Mouse (Mus musculus): Measurements from ENCODE around the gene Nlrc5. TPM values are rescaled to one million over a fixed set of nuclear protein-coding genes. Genes with fewer than 3 reads are reported as not detected.
"Not testable (repeated sequence)": the region's sequence is repeated elsewhere in the genome, so short reads cannot be mapped to it uniquely, and the experiment has no call there.

Nlrc5 gene
- polyA plus RNA-seq, 1 experiment from 2014 or later = 0.28 TPM

- H3K4me3 ChIP-seq (replicated peaks; ENCODE audit: low read length) = no peak overlapping the region
- H3K9ac ChIP-seq (replicated peaks; ENCODE audit: low read depth, low read length) = no peak overlapping the region
- no peak for ATAC-seq
- 90% methylated on average over 6 of the region's 6 CpGs for WGBS
- H3K9me3 ChIP-seq (ENCODE audit: control insufficient read depth, low read length) = no peaks in the 10 kb centered on the region
- H3K4me2 ChIP-seq (ENCODE audit: low read length) = no peak overlapping the region
- no peaks in the 10 kb centered on the region for H3K27me3 ChIP-seq (replicated peaks; ENCODE audit: control insufficient read depth, insufficient read depth, low read length)
- H3K27ac ChIP-seq (ENCODE audit: low read length) = no peak overlapping the region
- peaks cover 10% of the 10 kb centered on the region for H3K4me1 ChIP-seq (replicated peaks; ENCODE audit: control insufficient read depth, insufficient read depth, low read length)
- peaks cover 51% of the 10 kb centered on the region for H3K36me3 ChIP-seq (ENCODE audit: control insufficient read depth, insufficient read depth)
Measured at GRCm38 (mm10) chr8:94392648-94393047, 41.5 kb upstream of the Nlrc5 start.

DNA sequence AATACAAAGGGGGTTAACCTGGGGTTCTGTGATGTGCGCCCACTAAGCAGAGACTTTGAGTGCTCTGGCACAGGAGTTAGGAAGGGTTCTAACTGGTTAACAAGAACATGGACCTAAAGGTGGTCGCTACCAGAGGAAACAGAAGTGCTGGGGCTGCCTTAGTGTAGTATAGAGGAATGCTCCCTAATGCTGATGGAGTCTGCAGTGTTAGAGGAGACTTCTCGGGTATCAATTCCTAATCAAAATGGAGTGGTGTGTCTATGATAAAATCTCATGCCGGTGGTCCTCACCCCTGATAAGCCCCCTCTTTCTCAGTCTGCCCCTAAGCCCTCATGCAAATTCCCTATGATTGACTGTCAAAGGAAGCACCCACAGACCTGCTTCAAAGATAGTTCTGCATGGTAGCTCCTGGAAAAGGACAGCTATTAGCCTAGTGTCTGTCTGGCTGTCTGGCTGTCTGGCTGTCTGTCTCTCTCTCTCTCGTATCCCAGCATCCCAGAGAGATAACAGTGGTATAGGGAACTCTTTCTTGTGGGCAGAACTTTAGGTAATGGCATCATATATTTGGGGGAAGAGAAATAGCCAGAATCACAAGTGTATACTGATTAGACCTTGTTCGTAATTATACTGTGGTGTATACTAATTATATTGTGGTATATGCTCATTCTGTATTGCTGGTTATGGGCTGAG, 38.2 kb upstream of the Nlrc5 start:
- H3K4me2 ChIP-seq (ENCODE audit: low read length) = no peak overlapping the region
- no peaks in the 10 kb centered on the region for H3K4me1 ChIP-seq (replicated peaks; ENCODE audit: control insufficient read depth, insufficient read depth, low read length)
- H3K4me3 ChIP-seq (replicated peaks; ENCODE audit: low read length) = no peak overlapping the region
- no peaks in the 10 kb centered on the region for H3K9me3 ChIP-seq (ENCODE audit: control insufficient read depth, low read length)
- 92% methylated on average over 6 of the region's 6 CpGs for WGBS
- no peaks in the 10 kb centered on the region for H3K27me3 ChIP-seq (replicated peaks; ENCODE audit: control insufficient read depth, insufficient read depth, low read length)
- ATAC-seq = no peak
- no peak overlapping the region for H3K27ac ChIP-seq (ENCODE audit: low read length)
- H3K9ac ChIP-seq (replicated peaks; ENCODE audit: low read depth, low read length) = no peak overlapping the region
- H3K36me3 ChIP-seq (ENCODE audit: control insufficient read depth, insufficient read depth) = peaks cover 36% of the 10 kb centered on the region

GRCm38 (mm10) chr8:94396964-94397657, 37.0 kb upstream of the Nlrc5 start:
- WGBS = 70% methylated on average over 11 of the region's 11 CpGs
- Histone ChIP-seq H3K9me3 (ENCODE audit: control insufficient read depth, low read length) (no peaks in the 10 kb centered on the region), H3K4me2 (ENCODE audit: low read length) (no peak overlapping the region), H3K9ac (replicated peaks; ENCODE audit: low read depth, low read length) (no peak overlapping the region), H3K4me1 (replicated peaks; ENCODE audit: control insufficient read depth, insufficient read depth, low read length) (no peaks in the 10 kb centered on the region), H3K4me3 (replicated peaks; ENCODE audit: low read length) (no peak overlapping the region), H3K36me3 (ENCODE audit: control insufficient read depth, insufficient read depth) (peaks cover 25% of the 10 kb centered on the region), H3K27me3 (replicated peaks; ENCODE audit: control insufficient read depth, insufficient read depth, low read length) (no peaks in the 10 kb centered on the region), H3K27ac (ENCODE audit: low read length) (no peak overlapping the region)
- ATAC-seq = no peak

DNA sequence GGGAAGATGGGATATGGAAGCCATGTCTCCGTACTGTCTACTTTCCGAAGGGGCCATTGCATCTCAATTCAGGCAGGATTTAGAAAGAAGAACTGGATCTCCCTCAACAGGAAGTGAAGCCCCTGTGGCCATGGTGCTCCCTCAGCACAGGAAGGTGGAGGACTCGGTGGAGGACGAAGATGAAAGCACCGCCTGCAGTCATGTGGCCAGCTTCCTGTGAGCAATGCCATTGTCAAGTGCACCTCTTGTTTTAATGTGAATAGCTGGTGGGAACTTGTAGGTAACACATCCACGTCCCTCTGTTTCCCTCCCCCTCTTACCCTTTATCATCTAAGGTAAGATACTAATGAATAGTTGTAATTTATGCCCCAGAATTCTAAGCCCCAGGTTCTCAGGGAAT, 35.6 kb upstream of the Nlrc5 start:
- WGBS = 82% methylated on average over 6 of the region's 6 CpGs
- Histone ChIP-seq H3K4me3 (replicated peaks; ENCODE audit: low read length) (no peak overlapping the region), H3K27ac (ENCODE audit: low read length) (no peak overlapping the region), H3K4me2 (ENCODE audit: low read length) (no peak overlapping the region), H3K9me3 (ENCODE audit: control insufficient read depth, low read length) (no peaks in the 10 kb centered on the region), H3K4me1 (replicated peaks; ENCODE audit: control insufficient read depth, insufficient read depth, low read length) (no peaks in the 10 kb centered on the region), H3K9ac (replicated peaks; ENCODE audit: low read depth, low read length) (no peak overlapping the region), H3K27me3 (replicated peaks; ENCODE audit: control insufficient read depth, insufficient read depth, low read length) (no peaks in the 10 kb centered on the region), H3K36me3 (ENCODE audit: control insufficient read depth, insufficient read depth) (peaks cover 15% of the 10 kb centered on the region)
- ATAC-seq = no peak

GRCm38 (mm10) chr8:94399361-94399953, 34.7 kb upstream of the Nlrc5 start:
- no peak overlapping the region for H3K27ac ChIP-seq (ENCODE audit: low read length)
- H3K4me3 ChIP-seq (replicated peaks; ENCODE audit: low read length) = no peak overlapping the region
- no peak overlapping the region for H3K9ac ChIP-seq (replicated peaks; ENCODE audit: low read depth, low read length)
- no peaks in the 10 kb centered on the region for H3K27me3 ChIP-seq (replicated peaks; ENCODE audit: control insufficient read depth, insufficient read depth, low read length)
- no peak for ATAC-seq
- H3K36me3 ChIP-seq (ENCODE audit: control insufficient read depth, insufficient read depth) = peaks cover 7% of the 10 kb centered on the region
- H3K4me2 ChIP-seq (ENCODE audit: low read length) = no peak overlapping the region
- H3K9me3 ChIP-seq (ENCODE audit: control insufficient read depth, low read length) = no peaks in the 10 kb centered on the region
- 89% methylated on average over 3 of the region's 3 CpGs for WGBS
- H3K4me1 ChIP-seq (replicated peaks; ENCODE audit: control insufficient read depth, insufficient read depth, low read length) = no peaks in the 10 kb centered on the region

DNA sequence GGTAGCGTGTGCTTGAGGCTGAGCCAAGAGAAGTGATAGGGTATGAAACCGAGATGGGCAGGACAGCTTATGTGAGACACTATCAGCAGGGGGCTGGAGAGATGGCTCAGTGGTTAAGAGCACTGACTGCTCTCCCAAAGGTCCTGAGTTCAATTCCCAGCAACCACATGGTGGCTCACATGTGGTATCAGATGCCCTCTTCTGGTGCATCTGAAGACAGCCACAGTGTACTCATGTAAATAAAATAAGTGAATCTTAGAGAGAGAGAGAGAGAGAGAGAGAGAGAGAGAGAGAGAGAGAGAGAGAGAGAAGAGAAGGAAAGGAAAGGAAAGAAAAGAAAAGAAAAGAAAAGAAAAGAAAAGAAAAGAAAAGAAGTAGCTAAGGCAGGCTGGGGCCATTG, 34.2 kb upstream of the Nlrc5 start:
- H3K27ac ChIP-seq (ENCODE audit: low read length) = not testable (repeated sequence)
- 88% methylated on average over 2 of the region's 2 CpGs for WGBS

DNA sequence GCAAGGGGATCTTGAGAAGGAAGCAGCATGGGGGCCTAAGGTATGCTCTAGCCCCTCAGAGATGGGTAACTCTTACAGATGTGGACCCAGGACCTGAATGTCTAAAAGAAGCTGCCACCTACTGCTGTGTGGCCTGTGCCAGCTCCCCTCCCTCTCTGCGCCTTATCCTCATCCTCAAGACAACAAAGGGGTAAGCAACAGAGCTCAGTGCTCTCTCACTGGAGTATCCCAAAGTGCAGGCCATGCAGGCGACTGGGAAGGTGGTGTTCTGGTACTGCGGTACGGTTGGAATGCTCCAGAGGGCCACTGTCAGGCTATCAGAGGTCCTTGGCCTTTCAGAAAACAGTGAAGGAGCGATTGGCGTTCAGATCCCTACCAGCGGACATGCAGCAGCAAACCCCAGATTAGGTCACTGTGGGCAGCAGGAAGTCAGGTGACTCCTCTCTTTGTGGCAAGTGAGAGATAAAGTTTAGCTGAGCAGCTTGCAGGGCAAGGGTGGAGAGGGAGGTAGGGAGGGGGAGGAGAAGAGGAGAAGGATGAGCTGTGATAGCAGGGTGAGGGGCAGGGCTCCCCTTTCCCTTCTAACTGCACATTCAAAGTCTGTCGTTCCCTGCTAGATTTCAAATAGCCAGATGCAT, 25.6 kb upstream of the Nlrc5 start:
- 73% methylated on average over 8 of the region's 8 CpGs for WGBS
- H3K9ac ChIP-seq (replicated peaks; ENCODE audit: low read depth, low read length) = no peak overlapping the region
- H3K27me3 ChIP-seq (replicated peaks; ENCODE audit: control insufficient read depth, insufficient read depth, low read length) = no peaks in the 10 kb centered on the region
- no peak overlapping the region for H3K4me2 ChIP-seq (ENCODE audit: low read length)
- no peak for ATAC-seq
- H3K9me3 ChIP-seq (ENCODE audit: control insufficient read depth, low read length) = no peaks in the 10 kb centered on the region
- H3K36me3 ChIP-seq (ENCODE audit: control insufficient read depth, insufficient read depth) = no peaks in the 10 kb centered on the region
- no peak overlapping the region for H3K27ac ChIP-seq (ENCODE audit: low read length)
- no peaks in the 10 kb centered on the region for H3K4me1 ChIP-seq (replicated peaks; ENCODE audit: control insufficient read depth, insufficient read depth, low read length)
- no peak overlapping the region for H3K4me3 ChIP-seq (replicated peaks; ENCODE audit: low read length)

More for the DNA sequence above, 34.2 kb upstream of the Nlrc5 start:
- not testable (repeated sequence) for H3K9ac ChIP-seq (replicated peaks; ENCODE audit: low read depth, low read length); ATAC-seq; H3K4me3 ChIP-seq (replicated peaks; ENCODE audit: low read length); H3K27me3 ChIP-seq (replicated peaks; ENCODE audit: control insufficient read depth, insufficient read depth, low read length); H3K9me3 ChIP-seq (ENCODE audit: control insufficient read depth, low read length); H3K36me3 ChIP-seq (ENCODE audit: control insufficient read depth, insufficient read depth); H3K4me1 ChIP-seq (replicated peaks; ENCODE audit: control insufficient read depth, insufficient read depth, low read length); H3K4me2 ChIP-seq (ENCODE audit: low read length)

DNA sequence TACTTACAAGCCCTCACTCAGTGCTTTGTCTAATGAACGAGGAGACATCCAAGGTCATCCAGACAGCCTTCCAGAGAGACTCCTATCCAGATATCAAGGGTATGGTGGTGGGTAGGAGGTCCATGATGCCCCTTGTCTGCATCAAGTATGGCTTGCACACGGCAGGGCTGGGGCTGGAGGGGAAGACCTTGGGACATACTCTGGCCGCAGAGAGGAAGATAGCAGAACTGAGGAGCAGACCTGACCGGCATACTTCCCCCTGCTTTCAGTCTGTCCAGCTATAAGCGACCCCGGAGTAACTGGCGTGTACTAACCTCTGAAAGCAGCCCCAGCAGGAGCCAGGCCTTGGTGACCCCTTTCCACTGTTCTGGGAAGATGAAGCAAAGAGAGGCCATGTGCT, 24.6 kb upstream of the Nlrc5 start:
- 91% methylated on average over 7 of the region's 7 CpGs for WGBS
- no peak overlapping the region for H3K27ac ChIP-seq (ENCODE audit: low read length)
- H3K36me3 ChIP-seq (ENCODE audit: control insufficient read depth, insufficient read depth) = no peaks in the 10 kb centered on the region
- H3K4me1 ChIP-seq (replicated peaks; ENCODE audit: control insufficient read depth, insufficient read depth, low read length) = no peaks in the 10 kb centered on the region
- no peak overlapping the region for H3K4me2 ChIP-seq (ENCODE audit: low read length)
- ATAC-seq = no peak
- no peak overlapping the region for H3K4me3 ChIP-seq (replicated peaks; ENCODE audit: low read length)
- H3K27me3 ChIP-seq (replicated peaks; ENCODE audit: control insufficient read depth, insufficient read depth, low read length) = no peaks in the 10 kb centered on the region
- no peak overlapping the region for H3K9ac ChIP-seq (replicated peaks; ENCODE audit: low read depth, low read length)
- no peaks in the 10 kb centered on the region for H3K9me3 ChIP-seq (ENCODE audit: control insufficient read depth, low read length)

- Histone ChIP-seq H3K27ac (ENCODE audit: low read length) (no peak overlapping the region), H3K4me1 (replicated peaks; ENCODE audit: control insufficient read depth, insufficient read depth, low read length) (no peaks in the 10 kb centered on the region), H3K4me3 (replicated peaks; ENCODE audit: low read length) (no peak overlapping the region), H3K4me2 (ENCODE audit: low read length) (no peak overlapping the region), H3K27me3 (replicated peaks; ENCODE audit: control insufficient read depth, insufficient read depth, low read length) (no peaks in the 10 kb centered on the region), H3K9ac (replicated peaks; ENCODE audit: low read depth, low read length) (no peak overlapping the region), H3K36me3 (ENCODE audit: control insufficient read depth, insufficient read depth) (no peaks in the 10 kb centered on the region), H3K9me3 (ENCODE audit: control insufficient read depth, low read length) (no peaks in the 10 kb centered on the region)
- no peak for ATAC-seq
- 85% methylated on average over 6 of the region's 6 CpGs for WGBS
Measured at GRCm38 (mm10) chr8:94412518-94412917, 21.6 kb upstream of the Nlrc5 start.
